Mouse (Mus musculus): ENCODE results near the gene Anapc2. TPM values are rescaled to one million over a fixed set of nuclear protein-coding genes. Genes with fewer than 3 reads are reported as not detected.

The Anapc2 gene
- total RNA-seq, 1 experiment from 2014 or later, result 95.1 TPM

GRCm38 (mm10) chr2:25267746-25268309 lies 4.5 kb upstream of the Anapc2 start:
- DNase-seq, result no peak

GRCm38 (mm10) chr2:25272515-25272914 lies 237 bp downstream of the Anapc2 start:
- DNase-seq, result no peak

GRCm38 (mm10) chr2:25273010-25273409 lies 732 bp downstream of the Anapc2 start:
- no peak for DNase-seq

GRCm38 (mm10) chr2:25278928-25279882 lies 6.9 kb downstream of the Anapc2 start:
- DNase-seq, result peak; percentile 82

GRCm38 (mm10) chr2:25285551-25285950 lies 13.3 kb downstream of the Anapc2 start:
- DNase-seq, result no peak

- DNase-seq, result no peak
Measured at GRCm38 (mm10) chr2:25286314-25286713, 14.0 kb downstream of the Anapc2 start.

GRCm38 (mm10) chr2:25286837-25287636 lies 14.8 kb downstream of the Anapc2 start:
- DNase-seq, result no peak

- DNase-seq, result no peak
Measured at GRCm38 (mm10) chr2:25287927-25288649, 15.8 kb downstream of the Anapc2 start, which contains the start of gene Tmem210. TSS of gene Tmem210 (plus strand) at chr2:25288145.

- DNase-seq, result no peak
Measured at GRCm38 (mm10) chr2:25288734-25289345, 16.6 kb downstream of the Anapc2 start.

GRCm38 (mm10) chr2:25289651-25290050 lies 17.4 kb downstream of the Anapc2 start, which contains the start of gene Lrrc26:
TSS of gene Lrrc26 (plus strand) at chr2:25289915.
- no peak for DNase-seq

- peak; percentile 39 for DNase-seq
Measured at GRCm38 (mm10) chr2:25290101-25290815, 18.0 kb downstream of the Anapc2 start.

- DNase-seq, result no peak
Measured at GRCm38 (mm10) chr2:25290816-25291130, 18.5 kb downstream of the Anapc2 start.

- DNase-seq, result no peak
Measured at GRCm38 (mm10) chr2:25291184-25292053, 19.1 kb downstream of the Anapc2 start.

- peak; percentile 26 for DNase-seq
Measured at GRCm38 (mm10) chr2:25292054-25292544, 19.8 kb downstream of the Anapc2 start.

- peak; percentile 81 for DNase-seq
Measured at GRCm38 (mm10) chr2:25292856-25293255, 20.6 kb downstream of the Anapc2 start.

- no peak for DNase-seq
Measured at GRCm38 (mm10) chr2:25293706-25294105, 21.4 kb downstream of the Anapc2 start.

GRCm38 (mm10) chr2:25297093-25297492 lies 24.8 kb downstream of the Anapc2 start:
- no peak for DNase-seq

GRCm38 (mm10) chr2:25298046-25298445 lies 25.8 kb downstream of the Anapc2 start:
- no peak for DNase-seq

GRCm38 (mm10) chr2:25303452-25303851 lies 31.2 kb downstream of the Anapc2 start:
- DNase-seq, result no peak

Measured in adrenal gland, postnatal 25 days (tissue).